Mouse (Mus musculus) hindlimb bud, embryonic 11.5 days (tissue): ENCODE measurements around the gene Rbpj.

Experiments used
- DNase-seq: peaks from one replicate; pipeline ENCODE4 v3.0.0-alpha.2; 2012; ENCODE audit warnings: low read depth, low spot score; ENCODE audit errors: extremely low spot score

Gene Rbpj

DNA sequence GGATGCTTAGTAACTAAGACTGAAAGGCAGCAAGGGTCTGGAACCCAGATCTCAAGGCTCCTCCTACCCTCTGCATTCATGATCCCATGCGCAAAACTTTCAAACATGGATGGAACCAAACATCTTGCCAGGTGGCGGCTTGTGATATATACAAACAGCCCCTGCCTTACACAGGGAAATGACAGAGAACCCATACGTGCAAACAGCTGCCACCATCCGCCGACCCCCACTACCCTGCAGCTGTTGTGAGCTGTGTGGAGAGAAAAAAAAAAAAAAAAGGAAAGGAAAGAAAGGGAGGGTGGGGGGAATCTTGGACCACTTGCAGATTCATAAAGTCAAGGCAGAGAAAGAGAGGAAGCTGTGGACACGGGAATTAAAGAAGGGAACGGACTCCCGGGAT, 2.4 kb downstream of the Rbpj start:
- no peak for DNase-seq

DNA sequence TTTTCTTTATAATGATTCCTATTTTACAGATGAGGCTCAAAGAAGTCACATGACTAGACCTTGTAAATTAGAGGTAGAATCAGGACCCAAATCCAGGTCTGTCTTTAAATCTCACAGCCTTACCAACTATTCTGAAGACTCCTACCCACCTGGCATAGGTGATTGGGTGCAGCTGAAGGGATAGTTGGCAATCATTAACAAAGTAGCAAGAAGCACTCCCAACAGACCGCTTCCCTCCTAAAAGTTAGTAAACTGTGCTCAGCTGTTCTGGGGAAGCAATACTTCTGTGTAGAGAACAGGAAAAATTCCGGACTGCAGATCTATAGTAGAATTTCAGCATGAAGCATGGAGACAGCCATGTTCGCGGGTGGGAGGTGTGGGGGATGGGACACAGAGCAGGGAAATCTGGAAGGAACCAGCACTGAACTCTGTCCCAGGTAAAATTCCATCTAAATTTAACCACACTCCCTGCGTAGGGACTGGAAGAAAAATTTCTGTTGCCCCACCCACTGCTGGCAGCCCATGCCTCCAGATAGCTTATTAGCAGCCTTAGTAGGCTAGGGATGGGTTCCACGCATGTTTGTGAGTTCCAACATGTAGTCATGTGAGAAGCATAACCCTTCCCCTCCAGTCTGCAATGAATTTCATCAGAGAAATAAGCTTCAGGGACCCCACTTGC, 3.3 kb downstream of the Rbpj start:
- DNase-seq = no peak

DNA sequence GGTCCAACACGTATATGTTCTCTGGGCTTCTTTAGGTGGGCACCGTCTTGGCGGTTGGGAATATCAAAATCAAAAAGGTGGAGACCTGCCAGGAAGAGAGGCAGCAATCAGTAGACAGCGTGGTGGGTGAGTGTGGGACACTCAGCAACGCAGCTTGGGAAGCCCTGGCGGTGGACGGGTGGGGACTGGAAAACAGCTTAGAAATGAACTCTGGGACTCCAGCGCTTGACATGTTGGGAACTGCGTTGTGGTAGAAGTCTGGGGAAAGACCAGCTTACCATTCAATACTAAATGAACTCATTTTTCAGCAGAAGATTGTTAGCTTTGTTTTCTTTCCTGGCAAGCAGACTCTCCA, 3.8 kb downstream of the Rbpj start:
- DNase-seq = no peak

DNA sequence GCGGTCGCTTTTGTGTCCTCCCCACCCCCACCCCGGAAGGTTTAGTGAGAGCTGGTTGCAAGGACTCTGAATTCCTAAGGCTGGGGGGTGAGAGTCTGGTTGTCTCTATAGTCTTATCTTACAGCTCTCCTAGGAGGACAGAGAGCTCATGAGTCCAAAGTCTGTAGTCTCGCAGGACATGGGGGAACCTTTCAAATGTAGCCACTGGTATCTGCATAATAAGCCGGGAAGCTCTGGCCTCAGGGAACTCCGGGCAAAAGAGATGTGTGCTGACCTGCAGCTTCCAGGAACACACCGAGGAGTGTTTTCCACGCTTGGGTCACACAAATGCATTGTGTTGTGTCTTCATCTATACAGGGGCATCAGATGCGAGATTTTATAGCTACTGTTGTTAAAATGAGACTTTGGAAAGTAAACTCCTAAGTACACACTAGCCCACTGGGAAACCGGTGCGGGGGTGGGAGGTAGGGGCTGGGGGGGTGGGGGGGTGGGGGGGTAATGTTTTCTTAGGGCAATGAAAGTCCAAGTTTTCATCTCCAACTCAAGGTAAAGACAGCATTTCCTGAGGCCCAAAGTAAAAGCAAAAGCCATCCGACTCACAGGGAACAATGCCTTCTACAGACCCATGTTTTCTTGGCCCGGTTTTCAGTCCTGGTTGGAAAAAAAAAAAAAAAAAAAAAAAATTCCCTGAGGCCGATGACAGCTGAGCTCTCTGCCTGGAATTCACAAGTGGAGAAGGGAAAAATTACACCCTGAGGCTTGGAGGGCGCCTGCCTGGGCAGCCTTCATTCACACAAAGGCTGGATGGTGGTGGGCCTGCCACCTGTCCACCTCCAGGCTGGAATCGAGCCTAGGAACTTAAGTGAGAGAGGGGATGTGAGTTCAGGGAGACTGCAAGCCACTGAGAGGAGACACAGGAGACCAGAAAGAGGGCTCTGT, 4.5 kb downstream of the Rbpj start:
- DNase-seq = no peak

DNA sequence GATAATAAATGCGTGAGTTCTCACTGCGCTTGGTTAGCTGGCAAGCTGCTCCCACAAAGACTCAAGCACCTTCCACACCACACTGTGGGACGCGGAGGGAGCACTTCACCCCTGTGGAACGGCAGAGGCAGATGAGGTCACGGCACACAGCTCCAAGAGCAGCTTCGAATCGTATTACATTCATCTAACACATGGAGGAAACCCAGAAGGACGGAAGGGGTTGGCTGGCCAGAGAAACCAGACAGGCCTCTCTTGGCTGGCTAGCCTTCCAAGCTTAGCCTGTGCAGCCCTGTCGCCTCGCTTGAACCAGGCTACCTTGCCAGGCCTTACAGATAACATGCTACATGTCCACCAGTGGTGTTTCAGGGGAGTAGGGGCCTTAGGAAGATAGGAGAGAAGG, 6.5 kb downstream of the Rbpj start:
- no peak for DNase-seq

DNA sequence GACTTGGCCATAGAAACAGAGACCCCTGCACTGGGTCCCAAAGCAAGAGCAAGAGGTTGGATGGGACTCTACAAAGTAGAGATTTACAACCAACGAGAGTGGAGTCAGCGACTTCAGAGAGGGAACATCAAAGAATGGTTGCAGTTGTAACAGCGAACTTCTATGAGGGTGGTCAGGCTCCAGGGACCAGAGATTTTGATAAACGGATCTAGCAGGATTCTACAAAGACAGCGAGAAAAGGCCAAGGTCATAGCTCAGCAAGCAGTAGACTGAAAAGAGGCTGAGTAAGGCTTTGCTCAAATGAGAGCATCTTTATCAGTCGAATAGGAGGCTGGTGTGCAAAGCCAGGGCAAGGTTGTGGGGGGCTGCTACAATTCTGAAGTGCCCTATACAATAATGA, 13.2 kb downstream of the Rbpj start:
- no peak for DNase-seq

DNA sequence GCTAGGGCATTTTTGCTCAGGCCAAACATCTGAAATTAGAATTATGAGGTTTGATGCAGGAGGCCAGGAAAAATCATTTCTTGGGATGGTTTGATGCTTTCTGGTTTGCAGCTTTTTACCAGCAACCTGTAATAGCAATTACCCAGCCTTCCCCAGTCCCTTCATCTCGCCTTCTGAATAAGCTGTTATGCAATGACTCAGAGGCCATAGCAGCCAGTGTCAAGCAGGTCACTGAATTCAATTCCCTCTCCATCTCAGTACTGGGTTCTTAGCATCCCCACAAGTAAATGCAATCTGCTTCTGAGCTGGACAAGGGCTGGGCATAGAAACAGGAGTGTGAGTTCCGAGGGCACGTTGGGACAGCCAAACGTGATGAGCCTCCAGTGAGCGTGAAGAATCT, 13.9 kb downstream of the Rbpj start:
- no peak for DNase-seq

DNA sequence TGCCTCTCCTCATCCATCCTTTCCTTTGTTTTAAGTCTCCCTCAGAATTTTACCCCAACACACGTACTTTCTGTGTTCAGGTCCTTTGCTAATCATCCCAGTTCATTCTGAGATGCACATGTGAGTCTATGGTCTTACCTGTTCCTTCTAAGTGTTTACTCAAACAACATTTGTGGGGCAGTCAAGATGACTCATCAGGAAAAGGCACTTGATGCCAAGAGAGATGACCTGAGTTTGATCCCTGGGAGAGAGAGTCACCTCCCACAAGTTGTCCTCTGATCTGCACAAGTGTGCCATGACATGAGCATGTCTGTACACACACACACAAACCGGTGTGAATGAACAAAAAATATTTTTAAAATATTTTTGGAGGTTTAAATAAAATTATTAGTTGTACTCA, 15.1 kb downstream of the Rbpj start:
- DNase-seq = no peak

DNA sequence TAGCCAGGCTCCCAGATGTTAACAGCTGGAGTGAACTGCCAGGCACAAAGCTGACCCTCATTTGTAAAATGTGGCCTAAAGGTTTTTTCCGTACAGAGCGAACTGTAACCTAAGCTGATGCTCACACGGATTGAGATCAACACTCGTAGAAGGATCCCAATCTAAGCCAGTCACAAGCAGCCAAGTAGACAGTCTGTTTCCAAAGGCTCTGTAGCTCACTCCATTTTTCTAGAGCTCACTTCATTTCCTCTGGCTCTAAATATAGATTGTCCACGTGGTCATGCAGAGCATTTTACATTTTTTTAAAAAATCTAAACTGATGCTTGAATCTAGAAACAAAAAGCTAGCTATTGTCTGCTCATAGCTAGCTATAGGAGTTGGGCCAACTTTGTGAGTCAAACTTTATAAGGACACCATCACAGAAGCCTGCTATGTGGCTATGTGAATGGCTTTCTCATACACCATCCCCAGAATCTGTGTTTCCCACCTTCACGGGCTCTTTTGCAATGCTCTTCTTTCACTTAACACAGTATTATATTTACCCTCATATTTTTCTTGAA, 19.2 kb downstream of the Rbpj start:
- no peak for DNase-seq

DNA sequence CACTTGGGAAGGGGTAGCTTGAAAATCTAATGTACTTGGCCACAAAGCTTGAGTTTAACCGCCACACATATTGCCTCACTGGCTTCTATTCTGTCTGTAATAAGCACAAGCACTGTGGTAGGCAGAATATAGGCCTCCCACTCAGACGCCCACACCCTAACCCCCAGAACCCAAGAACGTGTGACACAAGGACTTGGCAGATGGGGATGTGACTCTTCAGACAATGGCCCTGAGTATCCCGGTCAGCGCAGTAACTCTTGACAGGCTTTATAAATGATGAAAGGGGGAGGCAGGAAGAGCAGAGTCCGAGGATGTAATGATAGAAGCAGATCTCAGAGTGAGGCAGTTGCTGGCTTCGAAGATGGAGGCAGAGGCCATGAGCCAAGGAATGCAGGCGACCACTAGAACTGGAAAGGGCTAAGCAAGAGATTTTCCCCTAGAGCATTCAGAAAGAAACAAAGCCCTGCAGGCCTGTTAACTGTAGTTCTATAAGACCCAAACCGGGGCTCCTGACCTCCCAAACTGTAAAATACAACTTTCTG, 20.1 kb downstream of the Rbpj start:
- no peak for DNase-seq

DNA sequence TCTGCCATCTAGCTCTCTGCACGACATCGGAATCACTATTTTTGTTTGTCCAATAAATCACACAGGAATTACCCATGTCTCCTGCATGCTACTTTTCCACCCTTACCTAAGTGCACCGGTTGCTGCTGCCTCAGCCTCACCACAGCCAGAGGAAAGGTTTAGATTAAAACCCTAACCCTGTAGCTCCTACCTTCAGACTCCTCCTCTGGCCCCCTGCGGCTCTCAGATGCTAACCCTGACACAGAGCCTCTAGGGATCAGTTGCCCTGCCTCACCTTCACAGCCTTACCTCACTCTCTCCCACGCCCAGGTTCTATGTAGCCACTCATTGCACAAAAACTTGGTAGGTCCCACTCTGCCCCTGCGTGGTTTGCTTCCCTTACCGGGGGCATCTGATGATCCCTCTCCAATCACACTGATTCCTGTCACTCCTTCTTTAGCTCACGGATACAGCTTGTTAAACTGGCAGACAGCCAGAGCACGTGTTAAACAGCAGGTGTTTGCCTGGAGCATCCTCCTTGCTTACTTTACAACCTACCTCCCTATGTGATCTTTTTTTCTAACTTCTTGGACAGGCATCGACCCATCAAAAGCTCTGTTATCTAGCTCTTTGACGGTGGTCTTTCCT, 21.1 kb downstream of the Rbpj start:
- no peak for DNase-seq

DNA sequence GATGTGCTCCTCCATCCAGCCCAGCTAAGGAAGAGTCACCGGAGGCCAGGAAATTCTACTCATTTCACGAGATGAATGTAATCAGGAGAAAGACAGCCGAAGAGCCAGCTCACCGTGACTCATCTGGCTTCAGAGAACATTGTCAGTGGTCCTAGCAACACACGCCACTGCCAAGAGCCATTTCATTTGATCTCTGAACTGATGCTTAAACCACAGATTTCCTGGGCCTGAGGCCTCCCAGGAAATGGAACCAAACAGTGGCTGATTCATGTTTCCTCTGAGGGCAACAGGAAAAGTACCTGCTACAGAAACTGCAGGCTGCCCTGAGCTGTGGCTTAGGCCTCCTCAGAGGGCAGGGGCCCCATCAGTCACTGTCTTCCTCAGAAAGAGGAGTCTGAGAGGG, 24.7 kb downstream of the Rbpj start:
- DNase-seq = no peak

DNA sequence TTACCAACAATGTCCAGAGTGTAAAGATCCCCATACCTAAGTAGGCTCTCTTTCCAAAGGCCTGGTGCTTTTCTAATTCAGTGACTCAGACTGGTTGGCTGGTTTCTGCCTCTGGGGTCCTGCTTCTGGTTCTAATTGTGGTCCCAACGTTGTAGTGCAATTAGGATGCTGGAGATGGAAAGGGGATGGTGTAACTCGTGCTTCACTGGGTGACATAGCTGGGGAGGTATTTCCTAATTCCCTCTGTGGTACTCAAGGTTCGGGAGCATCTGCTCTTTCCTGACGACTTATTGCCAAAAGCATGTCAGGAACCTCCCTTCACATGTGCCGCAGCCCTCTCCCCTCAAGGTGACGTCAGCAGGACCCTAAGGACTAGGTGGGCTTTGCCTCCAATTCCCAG, 27.8 kb downstream of the Rbpj start:
- DNase-seq = no peak

DNA sequence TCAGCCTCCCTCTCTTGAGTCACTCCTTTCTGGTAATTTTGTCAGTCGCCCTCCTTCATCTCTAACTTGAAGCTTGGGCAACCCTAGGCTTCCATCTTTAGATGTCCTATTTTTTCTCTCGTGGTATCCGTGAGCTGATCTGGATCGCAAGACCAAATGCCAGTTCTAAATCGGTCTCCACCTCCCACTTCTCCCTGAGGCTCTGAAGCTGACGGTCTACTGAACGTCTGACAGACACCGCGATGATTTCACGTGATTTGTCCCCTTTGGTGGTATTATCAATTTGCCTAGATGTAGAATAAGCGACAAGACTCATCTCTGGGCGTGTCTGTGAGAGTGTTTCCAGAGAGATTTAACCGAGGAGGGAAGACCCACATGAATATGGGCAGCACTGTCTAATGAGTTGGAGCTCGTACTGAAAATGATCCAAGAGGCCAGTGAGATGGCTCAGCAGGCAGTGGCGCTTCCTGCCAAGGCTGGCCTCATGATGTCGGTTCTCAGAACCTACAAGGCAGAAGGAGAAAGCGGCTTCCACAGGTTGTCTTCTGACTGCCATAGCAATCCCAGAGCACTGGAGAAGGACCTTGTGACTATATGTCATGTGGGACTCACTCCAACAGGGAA, 28.7 kb downstream of the Rbpj start:
- DNase-seq = no peak

DNA sequence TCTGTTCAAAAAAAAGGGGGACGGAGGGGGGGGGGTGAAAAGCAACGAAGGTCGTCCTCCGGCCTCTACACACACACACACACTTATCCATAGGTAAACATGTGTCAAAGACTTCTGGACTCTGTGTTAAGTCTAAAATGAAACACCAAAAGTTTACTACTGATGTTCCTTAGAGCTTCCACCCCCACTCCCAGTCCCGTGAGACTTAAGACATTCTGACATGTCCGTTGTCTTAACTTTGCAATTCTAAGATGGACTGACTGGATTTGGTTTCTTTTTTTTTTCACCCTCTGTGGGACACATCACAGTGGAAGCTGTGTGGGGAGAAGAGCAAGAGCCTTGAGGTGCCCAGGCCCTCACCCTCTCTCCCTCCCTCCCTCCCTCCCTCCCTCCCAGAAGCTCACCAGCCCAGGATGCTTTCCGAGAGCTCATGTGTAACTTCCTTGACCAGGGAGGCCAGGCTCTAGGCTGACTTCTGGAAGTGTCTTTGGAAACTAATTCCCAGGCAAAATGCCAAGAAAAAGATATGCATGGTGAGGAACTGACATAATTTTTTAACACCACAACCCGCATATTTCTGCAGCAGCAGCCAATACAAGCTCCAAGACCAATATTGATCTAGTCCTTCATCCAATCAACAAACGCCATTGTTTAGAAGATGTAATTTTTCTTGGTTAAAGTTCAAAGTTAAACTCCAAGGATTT, 31.0 kb downstream of the Rbpj start:
- no peak for DNase-seq

DNA sequence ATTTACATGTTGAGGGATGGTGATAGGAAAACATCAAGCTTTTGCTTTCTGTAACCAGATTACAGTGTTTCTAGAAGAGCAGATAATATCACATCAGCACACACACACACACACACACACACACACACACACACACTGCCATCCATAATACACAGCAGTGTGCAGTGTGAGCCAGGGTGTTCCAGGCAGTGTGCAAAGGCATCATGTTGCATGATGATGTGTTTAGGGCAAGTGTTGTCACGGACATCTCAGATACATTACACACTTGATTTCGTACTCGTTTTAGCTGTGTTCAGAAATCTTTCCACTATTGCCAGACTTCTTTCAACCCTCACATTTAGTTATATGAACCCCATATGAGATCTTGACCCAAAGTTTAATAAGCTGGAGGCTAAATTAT, 33.6 kb downstream of the Rbpj start:
- no peak for DNase-seq

DNA sequence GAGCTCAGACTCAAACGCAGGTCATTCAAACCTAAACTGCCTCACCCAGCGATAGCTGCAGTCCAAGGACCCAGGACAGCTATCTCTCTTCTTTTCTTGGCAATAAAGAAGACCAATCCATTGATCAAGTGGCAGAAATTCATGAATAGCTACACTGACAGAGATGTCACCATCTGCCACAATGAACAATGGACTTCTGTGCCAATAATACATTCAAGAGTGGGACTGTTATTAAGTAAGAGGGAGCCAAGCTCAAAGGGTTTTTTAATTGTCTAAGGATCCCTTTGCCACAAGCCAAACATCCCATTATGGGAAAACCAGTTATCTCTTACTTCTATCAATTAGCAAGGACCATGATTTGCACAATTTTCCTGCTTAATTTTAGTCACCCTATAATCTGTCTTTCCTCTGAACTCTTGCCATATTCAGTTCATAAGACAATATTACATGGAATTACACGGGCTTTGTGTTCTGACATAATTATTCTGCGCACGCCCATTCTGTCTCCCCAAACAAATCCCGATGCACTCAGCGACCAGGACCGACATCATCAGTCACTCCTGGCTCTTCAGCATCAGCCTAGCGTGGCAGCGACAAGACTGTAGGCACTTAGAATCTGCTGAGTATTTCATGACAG, 34.7 kb downstream of the Rbpj start:
- no peak for DNase-seq

DNA sequence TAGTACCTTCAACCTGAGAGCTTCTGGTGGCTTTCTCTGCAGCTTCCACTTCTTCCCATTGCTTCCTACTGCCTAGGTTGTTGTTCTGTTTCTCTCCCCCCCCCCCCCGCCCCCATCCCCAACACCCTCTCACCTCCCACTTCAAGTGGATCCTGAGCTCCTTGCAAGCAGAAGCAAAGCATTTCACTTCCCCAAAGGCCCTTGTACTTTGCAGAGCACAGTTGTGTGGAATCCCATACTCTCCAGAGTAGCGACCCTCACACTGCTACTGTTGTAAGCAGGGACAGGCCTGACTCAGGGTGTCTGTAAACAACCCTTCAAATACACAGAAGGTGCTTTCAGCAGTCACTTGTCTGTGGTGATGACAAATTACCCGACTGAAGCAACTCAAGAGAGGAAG, 37.3 kb downstream of the Rbpj start:
- DNase-seq = no peak

DNA sequence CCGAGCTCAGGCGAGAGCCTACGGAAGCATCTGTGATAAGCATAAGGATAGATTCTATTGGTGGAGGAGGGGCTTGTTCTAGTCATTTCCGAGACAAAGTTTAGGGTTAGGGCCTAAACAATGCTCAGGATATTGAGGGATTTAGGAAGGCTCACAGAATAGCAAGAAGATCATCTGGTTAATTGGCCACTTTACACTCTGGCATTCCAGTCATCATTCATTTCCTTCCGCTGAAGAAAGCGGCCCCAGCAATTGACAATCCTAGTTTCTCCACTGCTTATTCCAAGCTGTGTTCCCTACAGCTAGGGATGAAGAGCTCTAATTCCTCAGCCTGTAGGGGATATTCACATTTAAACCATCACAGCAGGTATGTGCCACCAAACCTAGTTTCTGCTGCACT, 39.8 kb downstream of the Rbpj start:
- no peak for DNase-seq

DNA sequence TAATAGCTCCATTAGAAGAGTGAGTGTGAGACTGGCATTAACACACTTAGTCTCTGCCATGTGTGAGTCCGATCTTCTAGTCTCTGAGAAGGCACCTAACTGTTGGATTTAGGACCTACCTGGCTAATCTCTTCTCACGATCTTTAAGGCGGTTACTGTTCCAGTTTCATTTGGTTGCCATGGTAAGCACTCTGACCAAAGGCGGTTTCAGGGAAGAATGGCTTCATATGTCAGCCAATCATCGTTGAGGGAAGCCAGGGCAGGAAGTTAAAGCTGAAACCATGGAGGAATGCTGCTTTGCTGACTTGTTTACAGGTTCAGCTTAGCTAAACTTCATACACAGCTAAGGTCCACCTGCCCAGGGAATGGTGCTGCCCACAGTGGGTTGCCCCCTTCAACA, 41.4 kb downstream of the Rbpj start:
- no peak for DNase-seq
